Mouse (Mus musculus) lung, adult 18-20 months (tissue): Measurements from ENCODE around the gene Gm21698.
"Not testable (repeated sequence)": the region's sequence is repeated elsewhere in the genome, so short reads cannot be mapped to it uniquely, and the experiment has no call there.

Source experiments
- DNase-seq, 2 experiments: peaks; one replicate each; pipeline ENCODE4 v3.0.0; 2022; ENCODE audit warnings: mixed read lengths in 2 of 2

Gene Gm21698

DNA sequence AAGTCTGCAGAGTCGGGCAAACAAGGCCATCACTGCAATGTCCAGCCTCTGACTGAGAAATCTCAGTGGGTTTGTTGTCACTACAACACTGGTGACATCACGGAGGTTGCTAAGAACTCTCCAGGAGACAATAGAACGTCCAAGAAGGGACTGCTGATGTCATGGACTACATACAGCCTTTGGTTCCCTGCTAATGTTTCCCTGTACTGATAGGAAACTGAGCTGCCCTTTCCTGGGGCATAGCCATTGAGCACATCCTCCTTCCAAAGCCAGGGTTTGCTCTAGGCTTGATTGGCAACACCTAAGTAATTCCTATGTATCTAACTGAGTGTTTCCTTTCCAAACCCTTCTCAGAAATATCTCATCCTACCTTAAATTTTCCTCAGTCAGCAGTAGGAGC, at the start of gene Gm21698:
Gene Gm21698, minus strand, starts transcription at position 101 of the 400 bp plus-strand sequence.
- not testable (repeated sequence) for DNase-seq

DNA sequence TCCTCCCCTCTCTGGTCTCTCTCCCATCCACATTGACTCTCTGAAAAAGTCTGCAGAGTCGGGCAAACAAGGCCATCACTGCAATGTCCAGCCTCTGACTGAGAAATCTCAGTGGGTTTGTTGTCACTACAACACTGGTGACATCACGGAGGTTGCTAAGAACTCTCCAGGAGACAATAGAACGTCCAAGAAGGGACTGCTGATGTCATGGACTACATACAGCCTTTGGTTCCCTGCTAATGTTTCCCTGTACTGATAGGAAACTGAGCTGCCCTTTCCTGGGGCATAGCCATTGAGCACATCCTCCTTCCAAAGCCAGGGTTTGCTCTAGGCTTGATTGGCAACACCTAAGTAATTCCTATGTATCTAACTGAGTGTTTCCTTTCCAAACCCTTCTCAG, 34.4 kb upstream of the Gm21698 start, which contains the start of gene Gm5862:
Gene Gm5862, minus strand, starts transcription at position 101 of the 400 bp plus-strand sequence.
- not testable (repeated sequence) for DNase-seq

DNA sequence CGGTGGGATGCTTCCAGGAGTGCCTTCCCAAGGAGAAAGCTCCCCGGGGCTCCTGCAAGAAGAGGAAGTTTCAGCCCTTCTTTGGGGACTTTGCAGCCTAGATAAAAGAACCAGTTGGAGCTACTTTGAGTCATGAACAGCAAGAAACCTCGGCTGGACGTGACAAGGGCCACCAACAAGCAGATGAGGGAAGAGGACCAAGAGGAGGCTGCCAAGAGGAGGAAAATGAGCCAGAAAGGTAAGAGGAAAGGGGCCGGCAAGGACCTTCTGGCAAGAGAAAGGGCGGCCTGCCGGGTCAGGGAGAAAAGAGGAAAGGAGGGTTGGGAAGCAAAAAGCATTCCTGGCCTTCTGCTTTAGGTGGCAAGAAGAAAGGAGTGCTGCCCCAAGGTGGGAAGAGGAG, 19.2 kb upstream of the Gm21698 start:
- DNase-seq, result not testable (repeated sequence)

DNA sequence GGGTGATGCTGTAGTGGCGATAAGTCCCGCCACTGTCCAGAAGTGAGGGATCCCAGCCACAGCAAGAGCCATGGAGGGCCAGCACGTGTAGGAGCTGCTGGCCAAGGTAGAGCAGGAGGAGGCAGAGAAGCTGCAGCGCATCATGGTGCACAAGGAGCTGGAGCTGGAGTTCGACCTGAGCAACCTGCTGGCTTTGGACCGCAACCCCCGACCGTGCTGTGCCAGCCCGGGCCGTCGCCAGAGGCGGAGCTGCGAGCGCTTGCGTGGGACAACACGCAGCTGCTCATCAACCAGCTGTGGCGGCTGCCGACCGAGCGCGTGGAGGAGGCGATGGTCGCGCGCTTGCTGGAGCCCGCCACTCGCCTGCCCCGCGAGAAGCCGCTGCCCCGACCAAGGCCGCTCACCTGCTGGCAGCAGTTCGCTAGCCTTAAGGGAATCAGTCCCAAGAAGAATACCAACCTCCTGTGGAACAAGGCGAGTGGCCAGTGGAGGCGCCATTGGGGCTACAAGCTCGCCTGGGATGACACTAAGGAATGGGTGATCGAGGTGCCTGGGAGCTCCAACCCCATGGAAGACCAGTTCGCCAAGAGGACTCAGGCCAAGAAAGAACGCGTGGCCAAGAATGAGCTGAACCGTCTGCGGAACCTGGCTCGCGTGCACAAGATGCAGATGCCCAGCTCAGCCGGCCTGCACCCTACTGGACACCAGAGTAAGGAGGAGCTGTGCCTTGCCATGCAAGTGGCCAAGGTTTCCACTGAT, 18.7 kb upstream of the Gm21698 start:
- DNase-seq, result not testable (repeated sequence)

DNA sequence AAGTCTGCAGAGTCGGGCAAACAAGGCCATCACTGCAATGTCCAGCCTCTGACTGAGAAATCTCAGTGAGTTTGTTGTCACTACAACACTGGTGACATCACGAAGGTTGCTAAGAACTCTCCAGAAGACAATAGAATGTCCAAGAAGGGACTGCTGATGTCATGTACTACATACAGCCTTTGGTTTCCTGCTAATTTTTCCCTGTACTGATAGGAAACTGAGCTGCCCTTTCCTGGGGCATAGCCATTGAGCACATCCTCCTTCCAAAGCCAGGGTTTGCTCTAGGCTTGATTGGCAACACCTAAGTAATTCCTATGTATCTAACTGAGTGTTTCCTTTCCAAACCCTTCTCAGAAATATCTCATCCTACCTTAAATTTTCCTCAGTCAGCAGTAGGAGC, 16.2 kb upstream of the Gm21698 start, which contains the start of gene Gm1979:
Gene Gm1979, minus strand, starts transcription at position 101 of the 400 bp plus-strand sequence.
- DNase-seq, result not testable (repeated sequence)

DNA sequence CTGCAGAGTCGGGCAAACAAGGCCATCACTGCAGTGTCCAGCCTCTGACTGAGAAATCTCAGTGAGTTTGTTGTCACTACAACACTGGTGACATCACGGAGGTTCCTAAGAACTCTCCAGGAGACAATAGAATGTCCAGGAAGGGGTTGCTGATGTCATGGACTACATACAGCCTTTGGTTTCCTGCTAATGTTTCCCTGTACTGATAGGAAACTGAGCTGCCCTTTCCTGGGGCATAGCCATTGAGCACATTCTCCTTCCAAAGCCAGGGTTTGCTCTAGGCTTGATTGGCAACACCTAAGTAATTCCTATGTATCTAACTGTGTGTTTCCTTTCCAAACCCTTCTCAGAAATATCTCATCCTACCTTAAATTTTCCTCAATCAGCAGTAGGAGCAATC, 15.9 kb downstream of the Gm21698 start, which contains the start of gene Gm21680:
Gene Gm21680, minus strand, starts transcription at position 101 of the 400 bp plus-strand sequence.
- DNase-seq, result not testable (repeated sequence)

DNA sequence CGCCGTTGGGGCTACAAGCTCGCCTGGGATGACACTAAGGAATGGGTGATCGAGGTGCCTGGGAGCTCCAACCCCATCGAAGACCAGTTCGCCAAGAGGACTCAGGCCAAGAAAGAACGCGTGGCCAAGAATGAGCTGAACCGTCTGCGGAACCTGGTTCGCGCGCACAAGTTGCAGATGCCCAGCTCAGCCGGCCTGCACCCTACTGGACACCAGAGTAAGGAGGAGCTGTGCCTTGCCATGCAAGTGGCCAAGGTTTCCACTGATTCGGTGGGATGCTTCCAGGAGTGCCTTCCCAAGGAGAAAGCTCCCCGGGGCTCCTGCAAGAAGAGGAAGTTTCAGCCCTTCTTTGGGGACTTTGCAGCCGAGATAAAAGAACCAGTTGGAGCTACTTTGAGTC, 31.4 kb downstream of the Gm21698 start:
- DNase-seq, result not testable (repeated sequence)

DNA sequence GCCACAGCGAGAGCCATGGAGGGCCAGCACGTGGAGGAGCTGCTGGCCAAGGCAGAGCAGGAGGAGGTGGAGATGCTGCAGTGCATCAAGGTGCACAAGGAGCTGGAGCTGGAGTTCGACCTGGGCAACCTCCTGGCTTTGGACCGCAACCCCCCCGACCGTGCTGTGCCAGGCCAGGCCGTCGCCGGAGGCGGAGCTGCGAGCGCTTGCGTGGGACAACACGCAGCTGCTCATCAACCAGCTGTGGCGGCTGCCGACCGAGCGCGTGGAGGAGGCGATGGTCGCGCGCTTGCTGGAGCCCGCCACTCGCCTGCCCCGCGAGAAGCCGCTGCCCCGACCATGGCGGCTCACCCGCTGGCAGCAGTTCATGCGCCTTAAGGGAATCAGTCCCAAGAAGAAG, 31.8 kb downstream of the Gm21698 start:
- not testable (repeated sequence) for DNase-seq

DNA sequence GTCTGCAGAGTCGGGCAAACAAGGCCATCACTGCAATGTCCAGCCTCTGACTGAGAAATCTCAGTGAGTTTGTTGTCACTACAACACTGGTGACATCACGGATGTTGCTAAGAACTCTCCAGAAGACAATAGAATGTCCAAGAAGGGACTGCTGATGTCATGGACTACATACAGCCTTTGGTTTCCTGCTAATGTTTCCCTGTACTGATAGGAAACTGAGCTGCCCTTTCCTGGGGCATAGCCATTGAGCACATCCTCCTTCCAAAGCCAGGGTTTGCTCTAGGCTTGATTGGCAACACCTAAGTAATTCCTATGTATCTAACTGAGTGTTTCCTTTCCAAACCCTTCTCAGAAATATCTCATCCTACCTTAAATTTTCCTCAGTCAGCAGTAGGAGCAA, 34.1 kb downstream of the Gm21698 start, which contains the start of gene Gm21671:
Gene Gm21671, minus strand, starts transcription at position 101 of the 400 bp plus-strand sequence.
- DNase-seq, result not testable (repeated sequence)

DNA sequence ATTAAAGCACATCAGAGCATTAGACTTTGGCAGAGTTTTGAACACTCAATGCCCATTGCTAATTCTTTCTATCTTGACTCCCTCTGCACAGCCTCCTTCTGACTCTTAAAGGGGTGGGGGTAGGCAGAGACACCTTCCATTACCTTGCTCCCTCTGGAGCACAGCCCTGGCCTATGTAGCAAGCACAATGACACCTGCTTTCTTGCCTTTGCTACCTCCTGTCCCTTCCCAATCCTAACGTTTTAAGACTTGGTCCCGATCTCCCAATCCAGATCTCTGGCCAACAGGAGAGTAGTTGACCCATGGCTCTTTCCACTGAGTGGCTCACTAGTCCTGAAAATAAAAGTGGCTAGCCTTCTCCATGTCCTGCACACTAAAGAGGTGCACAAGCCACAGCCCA, 43.1 kb downstream of the Gm21698 start:
- DNase-seq, result not testable (repeated sequence)

DNA sequence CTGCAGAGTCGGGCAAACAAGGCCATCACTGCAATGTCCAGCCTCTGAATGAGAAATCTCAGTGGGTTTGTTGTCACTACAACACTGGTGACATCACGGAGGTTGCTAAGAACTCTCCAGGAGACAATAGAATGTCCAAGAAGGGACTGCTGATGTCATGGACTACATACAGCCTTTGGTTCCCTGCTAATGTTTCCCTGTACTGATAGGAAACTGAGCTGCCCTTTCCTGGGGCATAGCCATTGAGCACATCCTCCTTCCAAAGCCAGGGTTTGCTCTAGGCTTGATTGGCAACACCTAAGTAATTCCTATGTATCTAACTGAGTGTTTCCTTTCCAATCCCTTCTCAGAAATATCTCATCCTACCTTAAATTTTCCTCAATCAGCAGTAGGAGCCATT, 46.2 kb downstream of the Gm21698 start, which contains the start of gene Gm21663:
Gene Gm21663, minus strand, starts transcription at position 101 of the 400 bp plus-strand sequence.
- DNase-seq, result not testable (repeated sequence)
